Mouse (Mus musculus) heart, embryonic 10.5 days (tissue): ENCODE measurements around the gene Gse1. TPM values are rescaled to one million over a fixed set of nuclear protein-coding genes. Genes with fewer than 3 reads are reported as not detected.

ENCODE experiments used
- DNase-seq: peaks from one replicate; pipeline ENCODE4 v3.0.0-alpha.2; 2017; ENCODE audit warnings: low spot score
- H3K27ac ChIP-seq: fragments of 300-500 bp; sonication (generic); 2 replicates; pipeline ENCODE4 v1.5.1; 2016; ENCODE audit warnings: mild to moderate bottlenecking
- H3K27me3 ChIP-seq: fragments of 300-500 bp; sonication (generic); 2 replicates; pipeline ENCODE4 v1.6.1; 2016; ENCODE audit warnings: mild to moderate bottlenecking; ENCODE audit not compliant: poor library complexity, insufficient read depth, severe bottlenecking
- H3K36me3 ChIP-seq: fragments of 300-500 bp; sonication (generic); 2 replicates; pipeline ENCODE4 v1.6.1; 2016; ENCODE audit warnings: mild to moderate bottlenecking, moderate library complexity
- H3K4me1 ChIP-seq: fragments of 300-500 bp; sonication (generic); 2 replicates; pipeline ENCODE4 v1.6.1; 2016; ENCODE audit warnings: mild to moderate bottlenecking
- H3K4me3 ChIP-seq: fragments of 300-500 bp; sonication (generic); 2 replicates; pipeline ENCODE4 v1.5.1; 2016; ENCODE audit warnings: mild to moderate bottlenecking, moderate library complexity
- H3K9me3 ChIP-seq: fragments of 300-500 bp; sonication (generic); 2 replicates; pipeline ENCODE4 v1.6.1; 2016; ENCODE audit warnings: mild to moderate bottlenecking, moderate library complexity
- WGBS: fragments of 180-500 bp; shearing (Covaris S2); methylation state at CpG from one replicate; pipeline ENCODE4 v1.1.7; 2016; 5-methylcytosine and 5-hydroxymethylcytosine counted together
- polyA plus RNA-seq: library from polyadenylated mRNA; unstranded; fragments of >200 nt; fragmentation: Nextera tagmentation; extraction: Ambion mirVana; gene quantifications from 2 replicates; pipeline ENCODE4 v1.2.1, GENCODE M21; 2016

Gene Gse1
- polyA plus RNA-seq, 1 experiment from 2014 or later, result 13.7 TPM

DNA sequence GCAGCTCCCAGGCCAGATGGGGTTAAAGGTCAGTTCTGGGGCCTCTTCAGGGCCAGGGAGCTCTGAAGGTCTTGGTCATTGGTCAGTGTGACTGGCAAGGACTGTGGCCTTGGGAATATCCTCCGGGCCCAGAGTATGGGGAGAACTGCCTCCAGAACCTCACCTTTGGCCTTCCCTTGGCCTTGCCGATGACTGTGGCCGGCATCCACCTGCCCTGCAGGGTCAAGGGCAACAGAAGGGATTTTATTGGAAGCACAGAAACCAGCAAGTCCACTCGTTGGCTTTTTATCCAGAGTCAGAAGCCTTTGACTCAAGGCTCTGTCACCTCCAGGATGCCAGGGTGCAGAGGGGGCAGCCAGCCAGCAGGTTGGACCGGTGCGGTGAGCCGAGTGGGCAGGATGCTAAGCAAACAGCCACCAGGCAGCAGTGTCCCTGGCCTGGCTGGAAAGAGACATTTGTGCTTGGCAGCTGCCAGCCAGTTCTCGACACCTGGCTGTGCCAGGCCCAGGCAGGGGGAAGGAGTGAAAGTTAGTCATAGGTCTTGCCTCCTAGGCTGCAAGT, 272.5 kb downstream of the Gse1 start:
- 82% methylated on average over 8 of the region's 8 CpGs for WGBS
- Histone ChIP-seq H3K36me3 (no peaks in the 10 kb centered on the region), H3K27me3 (no peaks in the 10 kb centered on the region), H3K27ac (peak overlapping the region; percentile 73), H3K4me3 (no peak overlapping the region), H3K9me3 (no peaks in the 10 kb centered on the region), H3K4me1 (peaks cover 98% of the 10 kb centered on the region)
- no peak for DNase-seq

DNA sequence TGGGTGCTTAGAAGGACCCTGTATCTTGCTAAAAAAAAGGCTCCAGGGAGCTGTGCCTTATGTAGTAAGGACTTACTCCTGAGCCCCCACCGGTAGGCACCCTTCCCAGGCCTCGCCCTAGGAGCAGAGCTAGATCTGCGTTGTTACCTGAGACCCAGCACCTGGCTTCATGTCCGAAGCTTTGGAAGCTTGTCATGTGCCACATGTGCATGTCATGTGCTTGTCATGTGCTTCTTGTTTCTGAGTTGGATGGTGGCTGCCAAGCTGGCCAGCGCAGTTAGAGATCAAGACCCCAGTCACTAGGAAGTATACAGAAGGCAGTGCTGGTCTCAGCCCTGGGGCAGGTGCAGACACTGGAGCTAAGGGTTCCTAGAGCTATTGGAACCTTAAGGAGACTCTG, 273.2 kb downstream of the Gse1 start:
- 87% methylated on average over 5 of the region's 5 CpGs for WGBS
- no peaks in the 10 kb centered on the region for H3K27me3 ChIP-seq
- H3K4me1 ChIP-seq, result peaks cover 99% of the 10 kb centered on the region
- H3K4me3 ChIP-seq, result no peak overlapping the region
- H3K9me3 ChIP-seq, result no peaks in the 10 kb centered on the region
- DNase-seq, result no peak
- peak overlapping the region; percentile 73 for H3K27ac ChIP-seq
- no peaks in the 10 kb centered on the region; the same call in 1 of the 2 replicates for H3K36me3 ChIP-seq

DNA sequence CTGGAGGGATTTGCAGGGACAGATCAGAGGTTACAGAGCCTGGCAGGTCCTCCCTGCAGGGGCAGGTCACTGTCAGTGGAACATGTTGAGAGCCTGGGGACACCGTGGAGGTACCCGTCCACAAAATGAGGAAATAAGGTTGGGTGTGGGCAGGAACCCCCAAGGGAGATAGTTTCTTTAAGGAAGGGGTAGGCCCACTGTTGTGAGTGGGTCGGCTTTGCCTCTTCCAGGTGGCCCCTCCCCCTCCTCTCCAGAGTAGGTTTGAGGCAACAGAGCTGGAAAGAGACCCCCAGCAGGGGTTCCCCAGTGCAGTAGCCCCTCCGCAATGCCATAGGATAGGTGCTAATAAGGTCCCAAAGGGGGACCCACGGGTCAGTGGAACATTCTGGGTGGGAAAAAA, 274.2 kb downstream of the Gse1 start:
- Histone ChIP-seq H3K36me3 (no peaks in the 10 kb centered on the region; the same call in 1 of the 2 replicates), H3K27ac (peak overlapping the region; percentile 19; the same call in 1 of the 2 replicates), H3K4me1 (peaks cover 98% of the 10 kb centered on the region), H3K9me3 (no peaks in the 10 kb centered on the region), H3K27me3 (no peaks in the 10 kb centered on the region), H3K4me3 (no peak overlapping the region)
- DNase-seq, result no peak
- WGBS, result 60% methylated on average over 5 of the region's 5 CpGs

DNA sequence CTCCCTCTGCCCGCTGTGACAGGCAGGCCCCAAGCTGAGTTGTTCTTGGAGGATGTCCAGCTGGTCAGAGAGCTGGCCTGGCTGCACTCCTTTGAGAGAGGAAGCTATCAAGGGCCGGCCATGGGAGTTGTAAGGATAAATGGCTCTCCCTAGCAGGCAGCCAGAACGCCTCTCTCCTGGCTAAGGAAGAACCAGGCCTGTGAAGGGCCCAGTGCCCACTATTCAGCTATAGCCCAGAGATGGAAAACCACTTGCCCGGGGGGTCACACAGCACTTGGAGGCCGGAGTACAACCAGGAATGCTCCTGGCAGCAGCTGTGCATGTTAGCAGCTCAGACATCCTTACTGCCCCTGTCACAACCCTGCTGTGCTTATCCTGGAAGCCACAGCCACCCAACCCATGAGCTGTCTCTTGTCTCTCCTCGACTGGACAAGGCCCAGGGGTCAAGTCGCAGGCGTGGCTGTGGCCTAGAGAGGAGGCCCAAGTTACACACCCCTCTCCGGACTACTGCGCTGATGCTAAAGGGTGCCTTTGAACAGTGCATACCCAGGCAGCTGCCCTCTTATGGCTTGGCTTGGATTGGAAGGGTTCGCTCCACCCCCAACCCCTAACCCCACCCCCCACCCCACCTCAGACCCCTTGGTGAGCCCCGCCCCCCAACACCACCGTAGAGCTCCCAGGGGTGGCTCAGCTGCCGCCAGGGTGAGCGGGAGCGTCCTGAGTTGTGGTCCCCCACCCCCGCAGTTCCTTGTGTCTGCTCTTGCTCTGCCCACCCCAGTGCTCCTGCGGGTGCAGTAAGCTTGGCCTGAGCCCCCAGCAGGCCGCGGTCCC, 276.2 kb downstream of the Gse1 start:
- WGBS, result 6% methylated on average over 20 of the region's 20 CpGs
- Histone ChIP-seq H3K4me1 (peaks cover 98% of the 10 kb centered on the region), H3K27me3 (no peaks in the 10 kb centered on the region), H3K9me3 (no peaks in the 10 kb centered on the region), H3K27ac (peak overlapping the region; percentile 83), H3K4me3 (peak overlapping the region; percentile 45), H3K36me3 (no peaks in the 10 kb centered on the region; the same call in 1 of the 2 replicates)
- peak; percentile 91 for DNase-seq

DNA sequence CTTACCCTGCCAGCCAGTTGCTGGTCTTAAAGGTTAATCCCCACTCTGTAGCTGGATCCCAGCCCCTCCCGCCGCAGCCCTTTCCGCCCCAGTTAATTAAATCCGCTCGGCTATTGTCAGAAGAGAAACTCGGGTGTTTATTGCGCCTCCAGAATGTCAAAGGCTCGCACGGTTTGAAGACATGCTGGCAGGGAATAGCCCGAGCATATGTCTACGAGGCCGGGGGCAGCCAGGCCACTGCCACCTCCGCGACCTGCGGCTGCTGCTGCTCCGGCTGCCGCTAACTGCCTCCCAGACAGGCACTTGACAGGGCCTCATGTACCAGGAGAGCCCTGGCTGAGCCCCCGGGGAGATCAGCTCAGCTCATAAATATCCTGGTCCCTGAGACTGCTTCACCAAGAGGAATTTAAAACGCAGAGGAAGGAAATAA, 276.8 kb downstream of the Gse1 start:
- H3K4me3 ChIP-seq, result peak overlapping the region; percentile 45
- peaks cover 99% of the 10 kb centered on the region for H3K4me1 ChIP-seq
- H3K9me3 ChIP-seq, result no peaks in the 10 kb centered on the region
- WGBS, result 5% methylated on average over 19 of the region's 19 CpGs
- no peaks in the 10 kb centered on the region; the same call in 1 of the 2 replicates for H3K36me3 ChIP-seq
- no peak for DNase-seq
- H3K27ac ChIP-seq, result peak overlapping the region; percentile 83
- H3K27me3 ChIP-seq, result no peaks in the 10 kb centered on the region

DNA sequence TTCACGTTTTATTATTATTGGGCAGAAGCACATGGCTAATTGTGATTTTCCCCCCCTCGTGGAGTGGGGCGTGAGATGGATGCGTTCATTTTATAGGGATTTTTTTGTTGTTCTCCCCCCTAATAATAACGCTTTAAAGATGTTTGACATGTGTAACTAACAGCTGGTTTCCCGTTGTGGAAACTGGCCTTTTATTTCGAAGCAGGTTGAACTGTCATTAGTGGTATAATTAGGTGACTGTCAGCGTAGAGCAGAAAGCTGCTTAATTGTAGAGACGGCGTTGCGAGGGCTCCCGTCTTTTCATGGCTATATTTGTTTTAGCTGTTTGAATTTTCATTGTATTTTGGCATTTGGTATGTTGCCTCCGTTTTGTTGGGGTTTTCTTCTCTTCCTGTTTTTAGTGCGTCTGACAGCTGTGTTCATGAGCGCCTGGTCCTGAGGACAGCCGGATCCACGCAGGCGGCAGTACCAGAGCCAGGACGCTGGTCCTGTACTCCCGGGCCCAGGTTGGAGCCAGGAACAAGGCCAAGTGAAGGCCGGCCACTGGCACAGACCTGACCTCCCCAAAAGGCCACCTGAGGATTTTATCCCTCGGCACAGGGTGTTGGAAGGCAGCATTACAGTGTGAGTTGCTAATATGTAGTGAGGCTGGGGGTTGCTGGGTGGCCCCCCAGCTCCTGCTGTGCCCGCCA, 277.5 kb downstream of the Gse1 start:
- H3K27me3 ChIP-seq, result no peaks in the 10 kb centered on the region
- H3K4me3 ChIP-seq, result peak overlapping the region; percentile 45
- WGBS, result 38% methylated on average over 23 of the region's 23 CpGs

DNA sequence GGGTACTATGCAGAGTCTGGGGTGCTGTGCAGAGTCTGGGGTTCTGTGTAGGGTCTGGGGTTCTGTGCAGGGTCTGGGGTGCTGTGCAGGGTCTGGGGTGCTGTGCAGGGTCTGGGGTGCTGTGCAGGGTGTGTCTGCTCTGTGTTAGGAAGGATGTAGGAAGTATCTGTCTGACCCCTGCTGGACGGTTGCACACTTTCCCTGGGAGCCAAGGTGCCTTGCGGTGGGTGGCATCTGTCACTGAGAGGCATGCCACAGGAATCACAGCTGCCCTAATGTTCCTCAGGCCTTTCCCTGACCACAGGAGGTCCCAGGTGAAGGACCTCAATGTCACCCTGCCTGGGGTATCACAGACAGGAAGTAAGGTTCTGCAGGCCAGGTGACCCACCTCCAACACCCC, 278.3 kb downstream of the Gse1 start:
- no peak overlapping the region for H3K4me3 ChIP-seq
- 51% methylated on average over 2 of the region's 2 CpGs for WGBS
- no peaks in the 10 kb centered on the region; the same call in 1 of the 2 replicates for H3K36me3 ChIP-seq
- no peak for DNase-seq
- peaks cover 99% of the 10 kb centered on the region for H3K4me1 ChIP-seq
- peak overlapping the region; percentile 83; the same call in 1 of the 2 replicates for H3K27ac ChIP-seq
- no peaks in the 10 kb centered on the region for H3K9me3 ChIP-seq
- H3K27me3 ChIP-seq, result no peaks in the 10 kb centered on the region

More for the DNA sequence above, 277.5 kb downstream of the Gse1 start:
- H3K27ac ChIP-seq, result peak overlapping the region; percentile 83
- no peaks in the 10 kb centered on the region; the same call in 1 of the 2 replicates for H3K36me3 ChIP-seq
- peaks cover 99% of the 10 kb centered on the region for H3K4me1 ChIP-seq
- no peak for DNase-seq
- no peaks in the 10 kb centered on the region for H3K9me3 ChIP-seq

DNA sequence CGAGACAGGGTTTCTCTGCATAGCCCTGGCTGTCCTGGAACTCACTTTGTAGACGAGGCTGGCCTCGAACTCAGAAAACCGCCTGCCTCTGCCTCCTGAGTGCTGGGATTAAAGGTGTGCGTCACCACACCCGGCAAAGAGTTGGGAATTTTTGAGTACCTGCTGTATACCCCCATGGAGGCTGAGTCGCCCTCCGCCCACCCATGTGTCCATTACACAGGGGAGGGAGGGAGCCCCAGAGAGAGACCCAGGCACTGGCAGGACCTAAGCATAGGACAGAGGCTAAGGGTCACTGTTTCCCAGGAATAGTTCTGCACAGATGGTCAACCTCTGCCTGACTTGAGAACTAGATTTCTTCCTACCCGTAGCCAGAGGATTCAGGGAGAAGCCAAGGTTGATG, 279.0 kb downstream of the Gse1 start:
- Histone ChIP-seq H3K27me3 (no peaks in the 10 kb centered on the region), H3K4me3 (no peak overlapping the region), H3K36me3 (no peaks in the 10 kb centered on the region; the same call in 1 of the 2 replicates), H3K9me3 (no peaks in the 10 kb centered on the region), H3K4me1 (peaks cover 99% of the 10 kb centered on the region), H3K27ac (0 out of 2 replicates have a peak overlapping the region, but pooled peaks have one; percentile 18)
- DNase-seq, result no peak
- WGBS, result 85% methylated on average over 9 of the region's 9 CpGs

DNA sequence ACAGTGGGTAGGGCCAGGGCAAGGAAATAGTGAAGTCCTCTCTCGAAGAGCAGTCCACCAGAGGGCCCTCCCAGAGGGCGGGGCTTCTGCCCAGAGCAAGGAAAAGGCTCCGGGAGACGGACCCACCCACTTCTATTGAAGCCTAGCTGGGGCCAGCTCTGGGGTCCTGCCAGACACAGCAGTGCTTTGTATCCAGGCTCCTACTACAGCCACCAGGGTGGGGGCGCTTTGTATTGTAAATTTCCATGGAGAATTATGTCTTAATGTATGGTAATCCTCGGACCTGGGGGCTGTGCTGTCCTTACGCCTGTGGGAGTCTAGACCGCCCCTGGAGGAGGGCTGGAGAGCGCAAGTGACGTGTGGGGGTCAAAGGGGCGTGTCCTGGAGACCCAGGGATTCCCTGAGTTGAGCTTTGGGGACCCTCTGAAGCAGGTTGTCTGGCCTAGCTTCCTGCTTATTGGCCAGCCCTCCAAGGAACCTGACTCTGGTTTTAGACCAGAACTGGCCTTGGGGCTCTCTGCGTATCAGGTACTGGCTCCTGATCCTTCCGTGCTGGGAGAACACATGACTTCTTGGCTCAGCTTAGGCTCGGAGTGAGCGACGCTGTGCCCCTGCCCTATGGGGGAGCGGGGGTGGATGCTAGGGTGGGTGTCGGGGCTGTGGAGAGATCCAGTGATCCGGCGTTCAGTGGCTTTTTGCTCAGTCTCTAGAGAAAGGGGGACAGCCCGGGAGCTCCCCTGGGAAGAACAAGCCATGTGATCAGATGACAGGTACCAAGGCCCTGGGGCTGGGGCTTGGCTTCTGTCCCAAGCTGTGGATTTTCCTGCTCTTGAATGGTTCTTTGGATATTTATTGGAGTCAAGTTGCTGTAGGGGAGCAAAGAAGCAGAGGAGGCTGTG, 281.1 kb downstream of the Gse1 start:
- Histone ChIP-seq H3K27me3 (no peaks in the 10 kb centered on the region), H3K4me3 (peak overlapping the region; percentile 37), H3K4me1 (peaks cover 99% of the 10 kb centered on the region), H3K27ac (peak overlapping the region; percentile 83), H3K9me3 (no peaks in the 10 kb centered on the region), H3K36me3 (no peaks in the 10 kb centered on the region; the same call in 1 of the 2 replicates)
- WGBS, result 3% methylated on average over 21 of the region's 21 CpGs
- peak; percentile 90 for DNase-seq

DNA sequence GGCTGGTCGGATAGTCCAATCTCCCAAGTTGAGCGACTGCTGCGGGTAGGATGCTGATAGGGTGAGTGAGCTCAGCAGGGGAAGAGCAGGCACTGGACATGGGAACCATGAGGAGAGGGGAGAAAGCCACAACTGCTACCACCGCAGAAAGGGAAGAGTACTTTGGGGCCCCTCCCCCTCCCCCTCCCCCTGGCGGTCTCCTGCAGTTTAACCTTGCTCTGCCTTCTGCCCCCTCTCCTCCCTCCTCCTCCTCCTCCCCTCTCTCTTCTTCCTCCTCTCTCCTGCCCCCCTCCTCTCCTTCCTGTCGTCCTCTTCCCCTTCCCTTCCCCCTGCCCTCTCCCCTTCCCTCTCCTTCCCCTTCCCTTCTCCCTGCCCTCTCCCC, 281.8 kb downstream of the Gse1 start:
- no peak for DNase-seq
- Histone ChIP-seq H3K4me3 (peak overlapping the region; percentile 37), H3K36me3 (no peaks in the 10 kb centered on the region; the same call in 1 of the 2 replicates), H3K27me3 (no peaks in the 10 kb centered on the region), H3K9me3 (no peaks in the 10 kb centered on the region), H3K4me1 (peaks cover 99% of the 10 kb centered on the region), H3K27ac (peak overlapping the region; percentile 83)
- WGBS, result 10% methylated on average over 6 of the region's 6 CpGs

DNA sequence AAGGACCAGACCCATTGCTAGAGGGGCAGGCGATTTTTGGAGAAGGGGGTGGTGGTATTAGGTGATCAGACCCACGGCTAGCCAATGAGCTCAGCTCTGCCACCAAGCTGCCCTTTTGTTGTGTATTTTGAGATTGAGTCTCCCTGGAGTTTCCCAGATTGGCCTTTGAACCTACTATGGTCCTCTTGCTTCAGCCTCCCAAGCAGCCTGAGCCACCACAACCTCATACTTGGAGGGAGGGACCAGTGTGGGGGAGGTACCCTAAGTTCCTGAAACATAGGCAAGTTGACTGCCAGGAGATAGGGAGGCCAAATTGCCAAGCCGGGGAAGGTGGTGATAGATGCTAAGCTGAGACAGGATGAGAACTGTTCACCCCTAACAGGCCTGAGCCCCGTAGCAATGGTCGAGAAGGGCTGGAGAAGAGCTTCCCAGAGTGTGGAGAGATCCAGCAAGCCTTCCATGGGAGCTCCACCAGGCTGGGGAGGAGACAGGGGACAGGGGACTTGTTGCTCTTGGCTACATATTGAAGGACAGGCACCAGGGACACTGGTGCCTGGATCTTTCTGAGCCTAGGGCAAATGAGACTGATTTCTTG, 282.7 kb downstream of the Gse1 start:
- 7% methylated on average over 5 of the region's 5 CpGs for WGBS
- no peaks in the 10 kb centered on the region for H3K27me3 ChIP-seq
- H3K36me3 ChIP-seq, result no peaks in the 10 kb centered on the region; the same call in 1 of the 2 replicates

DNA sequence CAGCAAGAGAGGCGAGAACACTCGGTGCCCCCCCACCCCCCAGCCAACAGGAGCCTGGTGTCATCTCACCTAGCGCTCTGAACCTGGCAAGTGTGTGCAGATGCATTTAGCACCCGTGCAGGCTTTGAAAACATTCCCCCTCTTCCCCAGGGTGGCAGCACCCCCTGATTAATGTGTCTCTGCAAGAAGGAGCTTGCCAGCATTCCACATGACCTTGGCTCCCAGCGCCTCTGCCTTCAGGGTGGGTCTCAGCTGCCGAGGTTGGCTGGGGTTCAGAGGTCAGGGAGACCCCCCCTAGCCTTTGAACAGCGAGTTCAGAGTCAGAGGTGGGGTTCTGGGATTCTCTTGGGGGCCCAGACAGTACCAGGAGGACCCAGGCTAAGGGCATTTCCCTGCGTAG, 283.5 kb downstream of the Gse1 start:
- WGBS, result 30% methylated on average over 8 of the region's 8 CpGs
- H3K27me3 ChIP-seq, result no peaks in the 10 kb centered on the region
- H3K4me3 ChIP-seq, result peak overlapping the region; percentile 37; the same call in 1 of the 2 replicates
- DNase-seq, result no peak
- peak overlapping the region; percentile 83 for H3K27ac ChIP-seq
- no peaks in the 10 kb centered on the region for H3K9me3 ChIP-seq
- no peaks in the 10 kb centered on the region for H3K36me3 ChIP-seq
- H3K4me1 ChIP-seq, result peaks cover 99% of the 10 kb centered on the region

More for the DNA sequence above, 282.7 kb downstream of the Gse1 start:
- DNase-seq, result no peak
- peak overlapping the region; percentile 83 for H3K27ac ChIP-seq
- H3K4me1 ChIP-seq, result peaks cover 99% of the 10 kb centered on the region
- peak overlapping the region; percentile 37 for H3K4me3 ChIP-seq
- H3K9me3 ChIP-seq, result no peaks in the 10 kb centered on the region
